Mouse (Mus musculus): ENCODE results near the gene Gm11172. TPM values are rescaled to one million over a fixed set of nuclear protein-coding genes. Genes with fewer than 3 reads are reported as not detected.

Gene Gm11172
- not detected for total RNA-seq (2023)

DNA sequence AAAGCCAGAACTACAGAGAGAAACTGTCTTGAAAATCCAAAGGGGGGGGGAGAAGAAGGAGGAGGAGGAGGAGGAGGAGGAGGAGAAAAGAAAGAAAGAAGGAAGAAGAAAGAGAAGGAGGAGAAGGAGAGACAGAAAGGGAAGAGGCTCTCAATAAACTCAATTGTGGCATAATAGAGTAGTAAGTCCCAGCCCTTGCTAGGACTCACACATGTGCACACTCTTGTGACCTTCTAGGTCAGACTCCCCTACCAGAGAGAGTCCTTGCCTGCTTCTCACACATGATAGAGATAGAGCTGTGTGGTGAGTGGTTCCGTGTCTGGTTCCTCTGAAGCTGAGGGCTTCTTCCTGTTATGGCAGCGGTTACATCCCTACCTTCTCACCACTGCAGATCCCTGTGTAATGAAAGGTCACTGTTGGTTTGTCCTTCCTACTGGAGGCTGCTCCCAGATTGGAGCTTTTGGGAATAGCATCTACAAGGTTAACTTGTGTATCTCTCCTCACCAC is at the start of gene Gm11172:
TSS of gene Gm11172 (plus strand) at position 51 of the 507 bp plus-strand sequence.

DNA sequence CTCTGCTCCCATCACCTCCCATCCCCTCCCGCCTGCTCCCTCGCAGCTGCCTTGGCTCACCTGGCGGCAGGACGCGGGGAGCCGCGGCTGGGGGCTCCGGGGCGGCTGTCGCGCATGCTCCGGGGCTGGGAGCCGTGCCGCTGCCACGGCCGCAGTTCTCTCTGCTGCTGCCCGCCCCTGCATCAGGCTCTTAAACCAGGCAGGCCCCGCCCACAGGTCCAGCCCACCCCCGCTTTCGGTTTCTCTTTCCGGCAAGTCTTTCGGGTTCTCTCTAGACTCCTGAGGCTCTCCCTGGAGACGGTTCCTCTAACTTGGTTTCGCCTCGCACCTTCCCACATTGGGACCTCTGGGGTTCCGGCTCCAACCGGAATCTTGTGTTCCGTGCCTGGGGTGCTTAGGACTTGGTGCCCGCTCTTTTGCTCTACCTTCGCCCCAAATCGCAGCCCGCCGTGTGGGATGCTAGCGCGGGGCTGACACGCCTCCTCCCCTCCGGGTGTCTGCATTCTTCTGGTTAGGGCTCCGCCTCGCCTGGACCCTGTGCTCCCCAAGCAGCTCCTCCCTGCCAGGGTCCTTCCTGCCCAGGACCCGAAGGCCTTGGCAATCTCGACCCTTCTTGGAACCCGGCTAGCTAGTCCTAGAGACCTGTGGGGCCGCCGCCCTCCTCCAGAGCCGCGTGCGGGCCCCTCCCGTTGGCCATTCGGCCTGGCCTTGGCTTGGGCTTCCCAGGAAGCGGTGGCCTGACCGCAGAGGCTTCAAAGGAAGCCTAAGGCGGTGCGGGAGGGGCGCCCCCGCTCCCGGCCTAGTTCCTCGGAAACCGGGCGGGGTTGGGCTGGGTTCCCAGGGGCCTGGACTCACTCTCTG is 27.1 kb upstream of the Gm11172 start, which contains the start of gene Socs1:
TSS of gene Socs1 (minus strand) at position 166 of the 861 bp plus-strand sequence.

DNA sequence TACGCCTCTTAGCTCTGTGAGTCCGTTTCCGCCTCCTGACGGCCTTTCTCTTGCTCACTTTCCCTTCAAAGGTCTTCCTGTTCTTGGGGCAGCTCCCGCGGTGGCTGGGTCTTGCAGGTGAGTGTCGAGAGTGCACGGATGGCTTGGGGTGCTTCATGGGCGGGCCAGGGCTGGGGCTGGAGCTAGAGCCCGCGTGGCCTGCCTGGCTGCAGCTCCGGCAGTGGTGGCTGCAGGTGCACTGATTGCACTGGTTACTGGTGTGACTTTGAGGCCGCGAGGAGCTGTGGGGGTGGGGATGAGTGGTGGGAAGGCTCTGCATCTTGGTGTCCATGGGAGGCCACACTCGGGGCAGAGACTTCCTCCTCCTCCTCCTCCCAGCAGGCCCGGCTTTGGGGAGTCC is 24.4 kb upstream of the Gm11172 start, which contains the start of gene Tnp2:
TSS of gene Tnp2 (minus strand) at position 390 of the 400 bp plus-strand sequence.

DNA sequence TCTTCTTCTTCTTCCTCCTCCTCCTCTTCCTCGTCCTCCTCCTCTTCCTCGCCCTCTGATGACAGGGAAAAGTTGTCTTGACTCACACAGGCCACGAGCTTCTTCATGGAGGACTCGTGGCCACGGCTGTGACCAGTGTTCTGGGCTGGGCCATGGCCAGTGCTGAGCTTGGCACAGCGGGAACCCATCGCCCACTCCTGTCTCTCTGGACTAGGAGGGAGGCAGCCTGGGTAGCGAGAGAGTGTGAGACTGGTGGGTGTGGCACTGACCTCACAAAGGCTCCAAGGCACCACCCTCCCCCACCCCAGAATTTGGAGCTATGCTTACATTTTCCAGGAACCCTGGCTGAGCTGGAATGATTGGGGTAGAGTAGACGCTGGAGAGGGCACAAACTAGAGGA is 22.0 kb upstream of the Gm11172 start, which contains the start of gene Prm3:
TSS of gene Prm3 (minus strand) at position 213 of the 400 bp plus-strand sequence.

DNA sequence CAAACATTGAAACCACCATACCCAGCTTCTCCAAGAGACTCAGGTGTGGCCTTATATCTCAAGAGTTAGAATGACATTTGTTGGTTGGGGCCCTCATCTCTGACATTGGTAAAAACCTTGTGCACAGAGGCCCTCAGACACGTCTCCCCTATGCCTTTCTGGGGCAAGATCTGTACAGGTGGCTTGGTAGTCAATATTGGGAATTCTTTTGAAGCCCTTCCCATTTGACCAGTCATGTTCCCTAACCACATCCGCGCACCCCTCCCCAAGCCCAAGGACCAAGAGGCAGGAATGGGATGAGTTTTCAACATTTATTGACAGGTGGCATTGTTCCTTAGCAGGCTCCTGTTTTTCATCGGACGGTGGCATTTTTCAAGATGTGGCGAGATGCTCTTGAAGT is 16.7 kb upstream of the Gm11172 start, which contains the start of gene Prm2:
TSS of gene Prm2 (minus strand) at position 101 of the 400 bp plus-strand sequence.

DNA sequence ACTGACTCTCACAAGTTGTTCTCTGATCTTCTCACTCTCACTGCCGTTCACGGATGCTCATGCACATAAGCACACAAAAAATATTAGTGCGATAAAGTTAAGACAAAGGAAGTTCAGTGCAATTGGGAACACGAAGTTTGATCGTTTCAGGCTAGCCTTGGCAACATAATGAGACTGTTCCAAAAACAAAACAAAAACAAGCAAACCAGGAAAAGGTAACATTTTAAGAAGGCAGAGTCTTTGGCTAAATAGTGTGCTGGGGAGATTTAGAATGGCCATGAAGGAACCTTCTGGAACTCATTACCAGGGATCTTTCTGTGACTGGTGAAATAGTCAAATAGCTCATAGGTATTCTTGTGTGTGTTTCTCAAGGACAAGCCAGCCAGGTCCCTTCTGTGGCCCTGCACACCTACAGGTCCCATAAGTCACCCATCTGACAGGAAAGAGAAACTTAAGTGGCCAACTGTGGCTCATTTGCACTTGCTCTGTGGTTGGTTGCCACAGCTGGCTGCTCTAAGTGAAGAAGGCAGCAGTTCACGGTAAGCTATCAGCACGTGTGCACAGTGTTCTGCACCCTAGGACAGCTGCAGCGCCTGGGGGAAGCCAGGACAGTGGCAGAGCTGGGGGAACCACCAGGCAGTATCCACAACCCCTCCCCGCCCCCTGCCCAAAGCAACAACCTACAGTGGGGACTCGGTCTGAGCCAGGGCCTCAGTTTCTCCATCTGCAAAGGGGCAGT is 6.8 kb upstream of the Gm11172 start, which contains the start of gene Prm1:
TSS of gene Prm1 (minus strand) at position 51 of the 739 bp plus-strand sequence.

DNA sequence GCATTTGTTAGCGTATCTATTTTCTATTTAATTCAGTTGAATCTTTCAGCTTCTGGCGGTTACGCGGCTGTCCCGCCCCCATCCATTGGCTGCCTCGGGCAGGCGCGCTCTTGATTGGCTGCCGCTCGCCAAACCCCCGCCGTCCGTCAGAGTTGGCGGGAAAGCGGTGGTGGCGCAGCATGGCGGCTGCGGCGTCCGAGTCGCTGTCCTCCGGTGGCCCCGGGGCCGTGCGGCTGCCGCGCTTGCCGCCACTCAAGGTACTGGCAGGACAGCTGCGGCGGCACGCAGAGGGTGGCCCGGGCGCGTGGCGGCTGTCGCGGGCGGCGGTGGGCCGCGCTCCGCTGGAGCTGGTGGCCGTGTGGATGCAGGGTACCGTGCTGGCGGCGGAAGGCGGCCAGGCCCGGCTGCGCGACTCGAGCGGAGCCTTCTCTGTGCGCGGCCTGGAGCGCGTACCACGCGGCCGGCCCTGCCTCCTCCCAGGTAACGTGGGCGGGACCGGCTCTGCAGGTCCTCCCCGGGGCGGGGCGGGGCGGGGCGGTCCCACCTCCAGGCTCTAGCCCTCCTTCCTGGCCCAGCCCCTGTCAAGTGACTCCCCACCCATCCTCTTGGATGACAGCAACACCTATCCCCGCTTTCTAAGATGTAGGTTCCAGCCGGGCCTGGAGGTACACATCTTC is 22.3 kb downstream of the Gm11172 start, which contains the start of gene Rmi2:
TSS of gene Rmi2 (plus strand) at position 149 of the 677 bp plus-strand sequence.

Other genes starting within 250 kb of the Gm11172 start
- gene Socs1, start 27.4 kb upstream of the Gm11172 start, total RNA-seq (2023), result 1 to 10 TPM; 2.3 to 2.8 TPM
- not detected for gene Tnp2, start 24.3 kb upstream of the Gm11172 start, total RNA-seq (2023)
- not detected for gene Prm3, start 22.0 kb upstream of the Gm11172 start, total RNA-seq (2023)
- not detected for gene Prm2, start 16.8 kb upstream of the Gm11172 start, total RNA-seq (2023)
- not detected for gene Prm1, start 7.1 kb upstream of the Gm11172 start, total RNA-seq (2023)
- under 1 TPM in 1 of 2 experiments, not detected in 1; 0.16 TPM for gene Rmi2, start 22.1 kb downstream of the Gm11172 start, total RNA-seq (2023)
- 1 to 10 TPM; 6.3 to 7.8 TPM for gene Snn, start 248.0 kb downstream of the Gm11172 start, total RNA-seq (2023)

Measured in monocyte, adult 59 days (primary cell).